Mouse (Mus musculus) common myeloid progenitor, adult 5-6 weeks (primary cell): ENCODE measurements around the gene Prl8a6. TPM values are rescaled to one million over a fixed set of nuclear protein-coding genes. Genes with fewer than 3 reads are reported as not detected.

Source experiments
- ATAC-seq: replicated peaks from 2 replicates; pipeline ENCODE4 v1.8.0; 2016; ENCODE audit warnings: low read depth, mild to moderate bottlenecking, moderate TSS enrichment, inconsistent platforms; ENCODE audit not compliant: poor library complexity, severe bottlenecking
- total RNA-seq: library from RNA; stranded (forward); fragments of 200-1000, 187-1606 nt; gene quantifications from 2 replicates; pipeline ENCODE4 v1.2.3, GENCODE M21; 2017

Gene Prl8a6
- total RNA-seq: not detected in 2 replicates

- no peak for ATAC-seq
Observed at GRCm38 (mm10) chr13:27438588-27438987, at the start of gene Prl8a6. Prl8a6 (minus strand) TSS chr13:27438688.

GRCm38 (mm10) chr13:27433159-27433558 lies 5.3 kb downstream of the Prl8a6 start:
- no peak for ATAC-seq

GRCm38 (mm10) chr13:27413640-27414039 lies 24.8 kb downstream of the Prl8a6 start:
- no peak for ATAC-seq

GRCm38 (mm10) chr13:27399061-27399724 lies 39.3 kb downstream of the Prl8a6 start:
- ATAC-seq: no peak

GRCm38 (mm10) chr13:27390746-27391145 lies 47.7 kb downstream of the Prl8a6 start, which contains the start of gene Prl2b1:
Prl2b1 (minus strand) TSS chr13:27390846.
- ATAC-seq: no peak

Other genes starting within 250 kb of the Prl8a6 start
- gene Prl3c1, start 242.0 kb downstream of the Prl8a6 start, total RNA-seq: not detected in 2 replicates
- gene Prl3b1, start 196.8 kb downstream of the Prl8a6 start, total RNA-seq: not detected in 2 replicates
- not detected in 2 replicates for gene Prl3a1, start 179.3 kb downstream of the Prl8a6 start, total RNA-seq
- not detected in 2 replicates for gene Prl6a1, start 126.1 kb downstream of the Prl8a6 start, total RNA-seq
- gene Prl8a2, start 93.0 kb downstream of the Prl8a6 start, total RNA-seq: not detected in 2 replicates
- gene Prl2b1, start 47.8 kb downstream of the Prl8a6 start, total RNA-seq: not detected in 2 replicates
- gene Prl8a8, start 74.5 kb upstream of the Prl8a6 start, total RNA-seq: not detected in 2 replicates
- gene Prl8a9, start 125.9 kb upstream of the Prl8a6 start, total RNA-seq: not detected in 2 replicates
- gene Prl8a1, start 143.5 kb upstream of the Prl8a6 start, total RNA-seq: not detected in 2 replicates
- gene Prl7b1, start 171.9 kb upstream of the Prl8a6 start, total RNA-seq: not detected in 2 replicates
- gene Prl7a1, start 203.8 kb upstream of the Prl8a6 start, total RNA-seq: not detected in 2 replicates
- not detected in 2 replicates for gene Prl7a2, start 229.3 kb upstream of the Prl8a6 start, total RNA-seq